Mouse (Mus musculus) intestine, embryonic 14.5 days (tissue): Measurements from ENCODE around the gene Sapcd1. TPM values are rescaled to one million over a fixed set of nuclear protein-coding genes. Genes with fewer than 3 reads are reported as not detected.
"Not testable (repeated sequence)": the region's sequence is repeated elsewhere in the genome, so short reads cannot be mapped to it uniquely, and the experiment has no call there.

Experiments used
- ATAC-seq: fragments of 200-750 bp; cut with Nextera tagmentation; replicated peaks from 2 replicates; pipeline ENCODE4 v1.8.0; 2017; ENCODE audit warnings: low read depth, moderate number of reproducible peaks, moderate TSS enrichment, moderate library complexity; ENCODE audit not compliant: low FRiP score, low TSS enrichment
- DNase-seq: peaks from one replicate; pipeline ENCODE4 v3.0.0-alpha.2; 2018; ENCODE audit warnings: low spot score
- H3K27ac ChIP-seq: fragments of 300-500 bp; sonication (generic); 2 replicates; pipeline ENCODE4 v1.5.1; 2014; ENCODE audit warnings: low read depth, mild to moderate bottlenecking, control low read depth
- H3K27me3 ChIP-seq: fragments of 300-500 bp; sonication (generic); replicated peaks from 2 replicates; pipeline ENCODE4 v1.6.1; 2014; ENCODE audit warnings: low read length, control low read depth; ENCODE audit not compliant: control insufficient read depth, insufficient read depth
- H3K36me3 ChIP-seq: fragments of 300-500 bp; sonication (generic); 2 replicates; pipeline ENCODE4 v1.6.1; 2014; ENCODE audit warnings: low read length, control low read depth; ENCODE audit not compliant: control insufficient read depth, insufficient read depth
- H3K4me1 ChIP-seq: fragments of 300-500 bp; sonication (generic); replicated peaks from 2 replicates; pipeline ENCODE4 v1.6.1; 2014; ENCODE audit warnings: low read length, control low read depth, mixed read lengths; ENCODE audit not compliant: control insufficient read depth, insufficient read depth
- H3K4me2 ChIP-seq: fragments of 300-500 bp; sonication (generic); 2 replicates; pipeline ENCODE4 v1.6.1; 2014; ENCODE audit warnings: low read length
- H3K4me3 ChIP-seq: fragments of 300-500 bp; sonication (generic); 2 replicates; pipeline ENCODE4 v1.5.1; 2014; ENCODE audit warnings: low read depth, low read length, control low read depth, mixed read lengths
- H3K9ac ChIP-seq: fragments of 300-500 bp; sonication (generic); 2 replicates; pipeline ENCODE4 v1.6.1; 2014; ENCODE audit warnings: mild to moderate bottlenecking, low read length
- H3K9me3 ChIP-seq: fragments of 300-500 bp; sonication (generic); 2 replicates; pipeline ENCODE4 v1.6.1; 2016; ENCODE audit warnings: low read length, control low read depth; ENCODE audit not compliant: control insufficient read depth
- WGBS: fragments of 180-500 bp; shearing (Covaris S2); extraction: QIAGEN DNeasy Blood & Tissue Kit; methylation state at CpG from one replicate; pipeline ENCODE4 v1.1.7; 2014; 5-methylcytosine and 5-hydroxymethylcytosine counted together
- polyA plus RNA-seq: library from polyadenylated mRNA; unstranded; fragments of >200 nt; fragmentation: Nextera tagmentation; extraction: Ambion mirVana; gene quantifications from 2 replicates; pipeline ENCODE4 v1.2.1, GENCODE M21; 2014

The Sapcd1 gene
- polyA plus RNA-seq, 1 experiment from 2014 or later: 20.7 TPM

DNA sequence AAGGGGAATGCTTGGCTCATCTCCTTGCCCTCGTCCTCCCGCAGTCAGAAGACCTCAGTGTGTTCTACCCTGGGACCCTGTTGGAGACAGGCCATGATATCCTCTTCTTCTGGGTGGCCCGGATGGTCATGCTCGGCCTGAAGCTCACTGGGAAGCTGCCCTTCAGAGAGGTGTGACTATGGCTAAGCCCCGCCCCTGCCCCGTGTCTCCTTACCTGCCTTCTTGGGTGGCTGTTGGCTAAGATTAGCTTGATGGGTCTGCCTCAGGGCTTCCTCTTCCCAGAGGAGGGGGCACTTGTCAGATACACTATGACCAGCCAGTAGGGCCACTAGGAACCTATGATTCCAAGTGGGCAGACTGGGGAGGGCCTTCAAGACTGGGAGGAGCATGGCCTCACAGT lies 14.6 kb downstream of the Sapcd1 start:
- H3K27me3 ChIP-seq: no peaks in the 10 kb centered on the region
- no peak overlapping the region for H3K4me2 ChIP-seq
- WGBS: 78% methylated on average over 6 of the region's 6 CpGs
- H3K4me1 ChIP-seq: no peaks in the 10 kb centered on the region
- H3K9ac ChIP-seq: no peak overlapping the region
- ATAC-seq (0 out of 2 replicates have a peak, but pooled peaks have one; percentile 20), DNase-seq (no peak)
- no peak overlapping the region for H3K27ac ChIP-seq
- H3K36me3 ChIP-seq: peaks cover 89% of the 10 kb centered on the region
- H3K9me3 ChIP-seq: no peaks in the 10 kb centered on the region
- H3K4me3 ChIP-seq: no peak overlapping the region

DNA sequence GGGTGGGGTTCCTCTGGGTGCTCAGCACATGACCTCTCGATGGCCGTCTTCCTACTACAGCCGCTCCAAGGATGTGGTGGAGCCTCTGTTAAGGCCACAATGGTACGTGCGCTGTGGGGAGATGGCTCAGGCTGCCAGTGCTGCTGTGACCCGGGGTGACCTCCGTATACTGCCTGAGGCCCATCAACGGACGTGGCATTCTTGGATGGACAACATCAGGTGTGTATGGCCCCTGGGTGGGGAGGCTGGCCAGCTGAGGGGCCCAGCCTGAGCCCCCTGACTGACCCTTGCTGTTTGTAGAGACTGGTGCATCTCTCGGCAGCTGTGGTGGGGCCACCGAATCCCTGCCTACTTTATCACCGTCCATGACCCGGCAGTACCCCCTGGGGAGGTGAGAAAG lies 15.4 kb downstream of the Sapcd1 start:
- peaks cover 97% of the 10 kb centered on the region for H3K36me3 ChIP-seq
- H3K4me3 ChIP-seq: no peak overlapping the region
- H3K4me2 ChIP-seq: no peak overlapping the region
- no peak overlapping the region for H3K9ac ChIP-seq
- ATAC-seq (no peak), DNase-seq (no peak)
- H3K9me3 ChIP-seq: no peaks in the 10 kb centered on the region
- WGBS: 87% methylated on average over 13 of the region's 13 CpGs
- no peaks in the 10 kb centered on the region for H3K4me1 ChIP-seq
- no peak overlapping the region for H3K27ac ChIP-seq
- H3K27me3 ChIP-seq: no peaks in the 10 kb centered on the region

DNA sequence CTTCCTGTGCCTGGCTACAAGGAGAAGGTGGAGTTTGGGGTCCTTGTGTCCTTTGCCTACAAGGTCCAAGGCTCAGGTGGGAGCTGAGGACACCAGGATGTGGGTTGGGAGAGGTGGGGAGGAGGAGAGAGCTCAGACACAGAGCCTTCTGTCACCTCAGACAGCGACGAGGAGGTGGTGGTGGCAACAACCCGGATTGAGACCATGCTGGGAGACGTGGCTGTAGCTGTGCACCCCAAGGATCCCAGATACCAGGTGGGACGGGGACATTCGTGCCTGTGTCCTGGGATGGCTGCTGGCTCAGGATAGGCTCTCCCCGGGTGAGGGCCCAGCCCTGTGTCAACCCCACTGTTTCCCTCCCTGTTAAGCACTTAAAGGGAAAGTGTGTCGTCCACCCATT lies 16.4 kb downstream of the Sapcd1 start:
- H3K9me3 ChIP-seq: no peaks in the 10 kb centered on the region
- H3K4me3 ChIP-seq: no peak overlapping the region
- H3K4me2 ChIP-seq: no peak overlapping the region
- no peak overlapping the region for H3K9ac ChIP-seq
- no peaks in the 10 kb centered on the region for H3K27me3 ChIP-seq
- peaks cover 99% of the 10 kb centered on the region for H3K36me3 ChIP-seq
- H3K27ac ChIP-seq: no peak overlapping the region
- ATAC-seq (no peak), DNase-seq (no peak)
- 93% methylated on average over 8 of the region's 8 CpGs for WGBS
- no peaks in the 10 kb centered on the region for H3K4me1 ChIP-seq

DNA sequence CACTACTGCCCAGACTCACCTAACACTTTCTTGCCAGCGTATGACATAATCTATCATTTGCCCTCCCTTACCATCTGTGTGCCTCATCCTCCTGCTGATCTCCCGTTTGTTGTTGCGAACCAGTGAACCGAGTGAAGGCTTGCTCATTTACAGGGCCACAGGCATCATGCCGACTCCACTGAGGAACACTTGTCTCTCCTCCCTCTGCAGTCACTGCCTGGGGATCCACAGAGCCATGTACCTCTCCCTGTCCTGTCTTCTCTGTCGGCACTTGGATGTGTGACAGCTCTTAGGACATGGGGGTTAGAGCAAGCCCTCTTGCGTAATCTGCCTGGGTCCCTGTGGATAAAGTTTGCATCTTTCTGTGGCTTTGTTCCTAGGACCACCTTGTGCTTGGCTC lies 18.2 kb downstream of the Sapcd1 start:
- 87% methylated on average over 7 of the region's 7 CpGs for WGBS
- no peaks in the 10 kb centered on the region for H3K9me3 ChIP-seq
- H3K9ac ChIP-seq: no peak overlapping the region
- peaks cover 98% of the 10 kb centered on the region for H3K36me3 ChIP-seq
- H3K27ac ChIP-seq: no peak overlapping the region
- no peaks in the 10 kb centered on the region for H3K27me3 ChIP-seq
- H3K4me2 ChIP-seq: no peak overlapping the region
- no peak for ATAC-seq
- no peak overlapping the region for H3K4me3 ChIP-seq
- DNase-seq: no peak
- H3K4me1 ChIP-seq: no peaks in the 10 kb centered on the region

DNA sequence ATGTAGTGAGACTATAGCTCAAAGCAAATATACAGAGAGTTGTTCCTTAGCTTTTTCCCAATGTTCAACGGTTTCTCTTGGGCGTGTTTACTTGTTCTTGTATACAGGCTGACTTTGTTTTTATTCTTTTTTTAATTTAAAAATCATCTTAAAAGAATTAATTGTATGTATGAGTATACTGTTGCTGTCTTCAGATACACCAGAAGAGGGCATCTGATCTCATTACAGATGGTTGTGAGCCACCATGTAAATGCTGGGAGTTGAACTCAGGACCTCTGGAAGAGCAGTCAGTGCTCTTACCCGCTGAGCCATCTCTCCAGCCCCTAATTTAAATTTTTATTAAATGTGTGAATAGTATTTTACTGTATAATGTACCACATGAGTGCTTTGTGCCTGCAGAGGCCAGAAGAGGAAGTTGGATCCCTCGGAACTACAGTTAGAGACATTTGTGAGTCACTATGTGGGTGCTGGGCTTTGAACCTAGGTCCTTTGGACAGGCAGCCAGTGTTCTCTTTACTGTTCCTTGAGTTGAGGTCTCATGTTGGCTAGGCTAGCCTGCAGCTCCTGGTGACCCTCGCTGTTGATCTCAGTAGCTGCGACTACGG lies 20.3 kb downstream of the Sapcd1 start:
- no peak overlapping the region for H3K27ac ChIP-seq

DNA sequence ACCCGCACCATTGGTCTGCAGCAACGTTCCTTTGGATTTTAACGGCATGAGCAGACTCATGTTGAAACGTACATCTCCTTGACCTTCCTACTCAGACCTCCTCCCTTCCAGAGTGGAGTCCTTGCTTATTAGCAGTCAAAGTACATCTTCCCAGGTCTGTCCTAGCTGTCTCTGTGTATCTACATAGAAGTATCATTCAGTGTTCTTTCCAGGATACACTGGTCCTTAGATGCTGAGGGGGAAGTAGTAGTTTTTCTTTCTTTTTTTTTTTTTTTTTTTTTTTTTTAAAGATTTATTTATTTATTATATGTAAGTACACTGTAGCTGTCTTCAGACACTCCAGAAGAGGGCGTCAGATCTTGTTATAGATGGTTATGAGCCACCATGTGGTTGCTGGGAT lies 21.9 kb downstream of the Sapcd1 start:
- not testable (repeated sequence) for H3K4me3 ChIP-seq, H3K27me3 ChIP-seq, DNase-seq, ATAC-seq, H3K9me3 ChIP-seq, H3K27ac ChIP-seq, H3K9ac ChIP-seq, H3K4me2 ChIP-seq
- Histone ChIP-seq H3K36me3 (peaks cover 68% of the 10 kb centered on the region), H3K4me1 (peaks cover 15% of the 10 kb centered on the region)
- WGBS: 93% methylated on average over 4 of the region's 5 CpGs

More for the DNA sequence above, 20.3 kb downstream of the Sapcd1 start:
- 93% methylated on average over 7 of the region's 7 CpGs for WGBS
- H3K27me3 ChIP-seq: no peaks in the 10 kb centered on the region
- H3K36me3 ChIP-seq: peaks cover 84% of the 10 kb centered on the region
- H3K9me3 ChIP-seq: no peaks in the 10 kb centered on the region
- no peak overlapping the region for H3K4me2 ChIP-seq
- ATAC-seq (no peak), DNase-seq (no peak)
- no peak overlapping the region for H3K9ac ChIP-seq
- H3K4me1 ChIP-seq: peaks cover 10% of the 10 kb centered on the region
- H3K4me3 ChIP-seq: no peak overlapping the region

- no peaks in the 10 kb centered on the region for H3K9me3 ChIP-seq
- DNase-seq (no peak), ATAC-seq (no peak)
- H3K27ac ChIP-seq: no peak overlapping the region
- peaks cover 60% of the 10 kb centered on the region for H3K36me3 ChIP-seq
- H3K9ac ChIP-seq: no peak overlapping the region
- H3K4me1 ChIP-seq: peaks cover 15% of the 10 kb centered on the region
- H3K4me3 ChIP-seq: no peak overlapping the region
- H3K27me3 ChIP-seq: no peaks in the 10 kb centered on the region
- 96% methylated on average over 9 of the region's 10 CpGs for WGBS
- H3K4me2 ChIP-seq: no peak overlapping the region
Measured at GRCm38 (mm10) chr17:35005158-35005557, 22.7 kb downstream of the Sapcd1 start.

GRCm38 (mm10) chr17:35004075-35004717 lies 23.6 kb downstream of the Sapcd1 start:
- Histone ChIP-seq H3K27ac (no peak overlapping the region), H3K9me3 (no peaks in the 10 kb centered on the region)
- ATAC-seq: no peak

More at GRCm38 (mm10) chr17:35004075-35004717, 23.6 kb downstream of the Sapcd1 start:
- no peak for DNase-seq
- Histone ChIP-seq H3K36me3 (peaks cover 51% of the 10 kb centered on the region), H3K4me2 (no peak overlapping the region), H3K27me3 (no peaks in the 10 kb centered on the region), H3K9ac (no peak overlapping the region), H3K4me3 (no peak overlapping the region), H3K4me1 (peaks cover 23% of the 10 kb centered on the region)
- WGBS: 96% methylated on average over 17 of the region's 17 CpGs
